Mouse (Mus musculus) bone marrow, adult 2 months (tissue): ENCODE data around the gene Cd300ld5.

ENCODE experiments used
- CTCF ChIP-seq: fragments of 200-500 bp; IDR thresholded peaks from 2 replicates; pipeline ENCODE4 v1.5.1; 2011; ENCODE audit warnings: low read length, control low read depth; ENCODE audit not compliant: control insufficient read depth, insufficient read depth
- POLR2A ChIP-seq: fragments of 200-500 bp; IDR thresholded peaks from 2 replicates; pipeline ENCODE4 v1.6.1; 2011; ENCODE audit warnings: low read depth, mild to moderate bottlenecking, control low read depth, low read length, borderline replicate concordance; ENCODE audit not compliant: control insufficient read depth

- TF ChIP-seq CTCF (no peak), POLR2A (no peak)
Observed at GRCm38 (mm10) chr11:115078680-115079079, 41.1 kb upstream of the Cd300ld5 start.
